Mouse (Mus musculus) megakaryocyte, embryonic 14.5 days (primary cell): ENCODE results near the gene Dlg1.

Experiments
- FLI1 ChIP-seq: IDR thresholded peaks from 2 replicates; pipeline ENCODE4 v1.6.1; 2012; ENCODE audit warnings: low read length, inconsistent platforms, mixed read lengths
- GATA1 ChIP-seq: IDR thresholded peaks from 3 replicates; pipeline ENCODE4 v1.6.1; 2012; ENCODE audit warnings: mixed read lengths, low read length, inconsistent platforms, borderline replicate concordance

DNA sequence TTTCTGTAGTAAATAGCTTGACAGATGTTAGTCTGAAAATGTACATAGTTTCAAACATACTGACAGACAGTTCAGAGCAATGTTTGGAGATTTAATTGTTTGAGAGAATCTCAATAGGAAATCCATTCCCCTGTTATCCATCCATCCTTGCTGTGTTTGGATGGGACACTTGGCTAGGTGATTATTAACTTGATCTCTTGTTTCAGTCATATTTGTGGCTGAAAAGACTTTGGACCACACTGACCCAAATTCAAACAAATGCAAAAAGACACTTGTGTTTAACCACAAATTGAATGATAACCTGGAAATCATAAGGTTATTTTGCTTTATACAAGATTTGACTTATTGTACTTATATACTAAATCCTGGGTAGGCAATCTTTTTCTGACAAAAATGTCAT, 24.5 kb downstream of the Dlg1 start:
- TF ChIP-seq GATA1 (no peak), FLI1 (no peak)
